Mouse (Mus musculus) liver, adult 2 months (tissue): ENCODE measurements at regions not wholly inside any gene's neighbourhood (a gene's known extent, or its start where the extent isn't known, plus 50 kb on each side); places are given as distances from the start of the nearest gene placed in this dataset.

ENCODE experiments used
- CTCF ChIP-seq: fragments of 200-500 bp; IDR thresholded peaks from 2 replicates; pipeline ENCODE4 v1.5.1; 2011; ENCODE audit warnings: low read depth, low read length, control low read depth
- POLR2A ChIP-seq: fragments of 200-500 bp; IDR thresholded peaks from 2 replicates; pipeline ENCODE4 v1.6.1; 2011; ENCODE audit warnings: low read length, control low read depth; ENCODE audit not compliant: insufficient read depth; ENCODE audit errors: extremely low read depth

- TF ChIP-seq CTCF = no peak
- no peak for TF ChIP-seq POLR2A
Observed at GRCm38 (mm10) chr10:39230634-39231410, 67.2 kb upstream of the Ccn6 start.
